Mouse (Mus musculus): ENCODE measurements around the gene Syt12. TPM values are rescaled to one million over a fixed set of nuclear protein-coding genes. Genes with fewer than 3 reads are reported as not detected.

Syt12 gene
- total and polyA plus RNA-seq, 2 experiments from 2014 or later, result 9.0 to 54.5 TPM

DNA sequence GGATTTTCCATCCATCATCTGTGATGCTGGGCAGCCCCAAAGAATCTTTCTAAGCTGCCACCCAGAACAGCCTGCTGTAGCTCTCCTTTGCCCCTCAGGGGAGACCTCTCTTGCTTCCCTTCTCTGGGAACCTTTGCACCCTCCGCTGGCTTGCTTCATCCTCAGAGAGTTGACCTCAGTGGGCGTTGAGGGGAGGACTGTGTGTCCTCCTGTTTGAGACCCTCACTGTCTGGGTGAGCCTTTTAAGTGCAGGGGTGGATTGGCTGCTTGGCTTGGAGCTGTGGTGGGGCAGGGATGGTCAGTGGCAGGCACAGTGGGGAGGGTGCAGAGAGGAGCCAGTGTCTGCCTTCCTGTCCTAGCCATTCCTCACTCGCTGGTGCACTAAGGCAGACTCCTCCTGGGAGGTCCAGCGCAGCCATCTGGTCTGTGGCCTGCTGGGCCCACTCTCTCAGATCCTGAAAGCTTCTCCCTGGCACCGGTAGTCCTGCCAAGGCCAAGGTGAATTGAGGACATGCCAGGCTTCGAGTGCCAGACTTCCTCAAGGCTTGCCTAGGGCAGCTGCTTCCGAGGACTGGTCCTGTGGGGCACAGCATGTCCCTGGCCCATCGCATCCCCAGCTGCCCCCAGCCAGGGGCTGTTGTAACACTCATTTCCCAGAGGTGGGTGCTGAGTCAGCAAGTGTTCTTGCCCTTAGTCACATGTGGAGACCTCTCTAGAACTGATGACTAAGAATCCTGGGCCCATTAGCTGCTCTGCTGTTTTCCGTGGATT lies 15.5 kb upstream of the Syt12 start:
- H3K4me3 ChIP-seq (ENCODE audit: low read length), result no peak overlapping the region
- peaks cover 7% of the 10 kb centered on the region; the same call in 1 of the 2 replicates for H3K4me1 ChIP-seq (ENCODE audit: insufficient read depth, low read length)
- no peaks in the 10 kb centered on the region for H3K27me3 ChIP-seq (ENCODE audit: insufficient read depth, low read length)
- H3K9ac ChIP-seq (replicated peaks; ENCODE audit: low read length), result no peak overlapping the region
- 30% methylated on average over 9 of the region's 9 CpGs for WGBS
- DNase-seq (ENCODE audit: low spot score) (peak; percentile 72), ATAC-seq (peak; percentile 70)
- H3K4me2 ChIP-seq (ENCODE audit: low read depth, low read length), result no peak overlapping the region
- TF ChIP-seq CTCF (IDR thresholded peaks at IDR 0.05; ENCODE audit: low read depth), result no peak
- H3K36me3 ChIP-seq (ENCODE audit: insufficient read depth, low read length), result no peaks in the 10 kb centered on the region
- H3K27ac ChIP-seq, result no peak overlapping the region
- H3K9me3 ChIP-seq (ENCODE audit: low read length), result no peaks in the 10 kb centered on the region

- DNase-seq (ENCODE audit: low spot score), result no peak
- H3K9ac ChIP-seq (replicated peaks; ENCODE audit: low read length), result no peak overlapping the region
- H3K4me3 ChIP-seq (ENCODE audit: low read length), result no peak overlapping the region
- 71% methylated on average over 10 of the region's 10 CpGs for WGBS
- peak; percentile 34; the same call in 1 of the 2 replicates for TF ChIP-seq CTCF (IDR thresholded peaks at IDR 0.05; ENCODE audit: low read depth)
- no peaks in the 10 kb centered on the region for H3K27me3 ChIP-seq (ENCODE audit: insufficient read depth, low read length)
- no peak for ATAC-seq
- no peaks in the 10 kb centered on the region for H3K36me3 ChIP-seq (ENCODE audit: insufficient read depth, low read length)
- H3K9me3 ChIP-seq (ENCODE audit: low read length), result no peaks in the 10 kb centered on the region
- no peak overlapping the region for H3K27ac ChIP-seq
- H3K4me2 ChIP-seq (ENCODE audit: low read depth, low read length), result no peak overlapping the region
- peaks cover 2% of the 10 kb centered on the region; the same call in 1 of the 2 replicates for H3K4me1 ChIP-seq (ENCODE audit: insufficient read depth, low read length)
Observed at GRCm38 (mm10) chr19:4491080-4491695, 13.9 kb upstream of the Syt12 start.

DNA sequence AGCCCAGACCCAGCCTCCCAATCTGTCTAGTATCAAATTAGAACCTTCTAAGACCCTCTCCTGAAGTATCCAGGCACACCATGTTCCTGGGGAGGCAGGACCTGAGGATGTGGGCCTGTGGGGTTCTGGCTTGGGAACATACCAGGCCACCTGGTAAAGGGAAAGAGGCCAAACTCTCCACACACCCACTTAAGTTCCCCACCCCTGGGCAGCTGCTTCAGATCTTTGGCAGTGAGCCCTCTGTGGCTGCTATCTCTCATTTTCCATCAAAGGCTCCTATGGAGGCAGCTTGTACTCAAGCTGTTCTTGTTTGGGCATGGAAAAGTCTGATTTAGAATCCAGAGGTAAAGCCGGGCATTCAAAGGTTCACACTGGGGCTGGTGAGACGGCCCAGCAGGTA lies 10.6 kb upstream of the Syt12 start:
- WGBS, result 42% methylated on average over 2 of the region's 2 CpGs
- Histone ChIP-seq H3K4me2 (ENCODE audit: low read depth, low read length) (no peak overlapping the region), H3K36me3 (ENCODE audit: insufficient read depth, low read length) (no peaks in the 10 kb centered on the region), H3K4me1 (ENCODE audit: insufficient read depth, low read length) (peaks cover 2% of the 10 kb centered on the region; the same call in 1 of the 2 replicates), H3K27me3 (ENCODE audit: insufficient read depth, low read length) (no peaks in the 10 kb centered on the region), H3K4me3 (ENCODE audit: low read length) (no peak overlapping the region), H3K27ac (no peak overlapping the region), H3K9me3 (ENCODE audit: low read length) (no peaks in the 10 kb centered on the region), H3K9ac (replicated peaks; ENCODE audit: low read length) (no peak overlapping the region)
- no peak for ATAC-seq
- no peak for TF ChIP-seq CTCF (IDR thresholded peaks at IDR 0.05; ENCODE audit: low read depth)
- DNase-seq (ENCODE audit: low spot score), result no peak

DNA sequence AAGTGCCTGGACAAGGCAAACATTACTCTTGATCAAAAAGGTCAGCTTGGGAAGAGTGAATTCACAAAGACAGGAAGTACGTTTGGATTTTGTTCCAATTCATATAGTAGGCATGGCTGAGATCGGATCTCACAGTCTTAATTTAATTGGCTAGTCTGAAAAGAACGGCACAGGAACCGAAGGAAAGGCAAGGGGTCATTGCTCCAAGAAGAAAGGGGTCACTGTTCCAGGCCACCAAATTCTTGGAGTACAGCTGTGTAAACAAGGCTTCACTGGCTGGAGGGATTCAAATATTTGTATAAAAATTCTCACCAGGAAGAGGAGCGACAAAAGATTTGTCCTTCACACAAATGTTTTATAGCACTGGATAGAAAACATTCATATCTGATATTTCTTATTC lies 7.8 kb upstream of the Syt12 start:
- Histone ChIP-seq H3K27me3 (ENCODE audit: insufficient read depth, low read length) (no peaks in the 10 kb centered on the region), H3K4me1 (ENCODE audit: insufficient read depth, low read length) (no peaks in the 10 kb centered on the region), H3K9ac (replicated peaks; ENCODE audit: low read length) (no peak overlapping the region), H3K36me3 (ENCODE audit: insufficient read depth, low read length) (no peaks in the 10 kb centered on the region), H3K27ac (no peak overlapping the region), H3K4me3 (ENCODE audit: low read length) (no peak overlapping the region), H3K9me3 (ENCODE audit: low read length) (no peaks in the 10 kb centered on the region), H3K4me2 (ENCODE audit: low read depth, low read length) (no peak overlapping the region)
- no peak for TF ChIP-seq CTCF (IDR thresholded peaks at IDR 0.05; ENCODE audit: low read depth)
- DNase-seq (ENCODE audit: low spot score), result no peak
- ATAC-seq, result no peak
- 54% methylated on average over 5 of the region's 5 CpGs for WGBS

DNA sequence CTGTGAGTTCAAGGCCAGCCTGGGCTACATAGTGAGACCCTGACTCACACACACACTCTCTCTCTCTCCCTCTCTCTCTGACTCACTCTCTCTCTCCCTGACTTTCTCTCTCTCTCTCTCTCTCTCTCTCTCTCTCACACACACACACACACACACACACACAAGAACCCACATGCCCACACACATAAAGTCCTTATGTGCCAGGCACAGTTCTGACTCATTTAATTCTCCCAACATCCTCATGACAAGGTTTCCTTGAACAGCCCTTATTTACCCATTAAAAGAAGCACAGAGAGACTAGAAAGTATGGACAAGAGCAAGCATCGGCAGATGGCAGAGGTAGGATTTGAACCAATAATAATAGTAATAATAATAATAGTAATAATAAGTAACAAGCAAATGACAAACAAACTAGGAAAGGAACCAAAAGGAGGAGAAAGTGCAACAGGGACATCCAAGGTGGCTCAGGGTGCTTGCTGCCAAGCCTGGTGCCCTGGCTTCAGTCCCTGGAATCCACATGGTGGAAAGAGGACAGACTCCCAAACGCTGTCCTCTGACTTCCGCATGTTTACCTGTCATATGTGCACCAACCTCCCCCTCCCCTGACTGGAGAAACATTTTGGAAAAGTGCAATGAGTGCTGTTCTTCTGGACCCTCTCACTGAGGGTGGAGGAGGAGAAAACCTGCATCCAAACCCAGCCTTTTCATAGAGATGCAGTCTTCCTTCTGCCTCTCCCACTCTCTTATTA lies 5.0 kb upstream of the Syt12 start:
- no peak overlapping the region for H3K9ac ChIP-seq (replicated peaks; ENCODE audit: low read length)
- H3K36me3 ChIP-seq (ENCODE audit: insufficient read depth, low read length), result no peaks in the 10 kb centered on the region
- no peak for ATAC-seq
- no peak overlapping the region for H3K4me3 ChIP-seq (ENCODE audit: low read length)
- TF ChIP-seq CTCF (IDR thresholded peaks at IDR 0.05; ENCODE audit: low read depth), result no peak
- peaks cover under 1% of the 10 kb centered on the region for H3K4me1 ChIP-seq (ENCODE audit: insufficient read depth, low read length)
- no peak for DNase-seq (ENCODE audit: low spot score)
- H3K4me2 ChIP-seq (ENCODE audit: low read depth, low read length), result no peak overlapping the region
- H3K9me3 ChIP-seq (ENCODE audit: low read length), result no peaks in the 10 kb centered on the region
- H3K27ac ChIP-seq, result no peak overlapping the region
- no peaks in the 10 kb centered on the region for H3K27me3 ChIP-seq (ENCODE audit: insufficient read depth, low read length)
- 83% methylated on average over 3 of the region's 3 CpGs for WGBS

DNA sequence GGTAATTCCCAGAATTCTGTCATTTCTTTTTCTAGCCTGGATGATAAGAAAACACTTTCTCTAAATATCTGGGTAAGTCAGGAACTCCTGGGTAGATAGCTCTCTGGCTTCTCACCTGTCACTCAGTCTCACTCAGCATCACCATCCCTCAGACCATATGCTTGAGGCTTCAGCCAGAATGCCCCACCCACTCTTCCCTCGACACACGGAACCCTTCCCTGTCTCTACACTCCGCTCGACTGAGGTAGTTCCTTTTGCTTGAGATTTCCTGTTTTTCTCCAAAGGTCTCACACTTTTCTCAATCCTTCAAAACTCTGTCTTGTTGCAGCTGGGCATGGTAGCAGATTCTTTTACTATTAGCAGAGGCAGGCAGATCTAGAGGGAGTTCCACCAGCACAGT lies 4.1 kb upstream of the Syt12 start:
- Histone ChIP-seq H3K4me1 (ENCODE audit: insufficient read depth, low read length) (peaks cover 3% of the 10 kb centered on the region), H3K4me3 (ENCODE audit: low read length) (no peak overlapping the region), H3K9ac (replicated peaks; ENCODE audit: low read length) (no peak overlapping the region), H3K9me3 (ENCODE audit: low read length) (no peaks in the 10 kb centered on the region), H3K27ac (no peak overlapping the region), H3K27me3 (ENCODE audit: insufficient read depth, low read length) (no peaks in the 10 kb centered on the region), H3K4me2 (ENCODE audit: low read depth, low read length) (no peak overlapping the region), H3K36me3 (ENCODE audit: insufficient read depth, low read length) (no peaks in the 10 kb centered on the region)
- WGBS, result 58% methylated on average over 4 of the region's 4 CpGs
- no peak for TF ChIP-seq CTCF (IDR thresholded peaks at IDR 0.05; ENCODE audit: low read depth)
- DNase-seq (ENCODE audit: low spot score) (no peak), ATAC-seq (no peak)

All from hindbrain, postnatal 0 days (tissue).